Mouse (Mus musculus): Measurements from ENCODE around the gene Olfr214. TPM values are rescaled to one million over a fixed set of nuclear protein-coding genes. Genes with fewer than 3 reads are reported as not detected.
"Not testable (repeated sequence)": the region's sequence is repeated elsewhere in the genome, so short reads cannot be mapped to it uniquely, and the experiment has no call there.

The Olfr214 gene
- not detected in 2 replicates for polyA plus RNA-seq (2012; rRNA removed)

GRCm38 (mm10) chr6:116553935-116554334 is at the start of gene Olfr214:
Olfr214 (plus strand) TSS chr6:116554235.
- DNase-seq (ENCODE audit: low read depth): no peak

- DNase-seq (ENCODE audit: low read depth): not testable (repeated sequence)
Measured at GRCm38 (mm10) chr6:116506302-116507003, 47.6 kb upstream of the Olfr214 start, which contains the start of gene Olfr212. Olfr212 (plus strand) TSS chr6:116506516.

GRCm38 (mm10) chr6:116514832-116515231 is 39.2 kb upstream of the Olfr214 start:
- DNase-seq (ENCODE audit: low read depth): no peak

GRCm38 (mm10) chr6:116538156-116538555 is 15.9 kb upstream of the Olfr214 start, which contains the start of gene Olfr213:
Olfr213 (plus strand) TSS chr6:116538456.
- no peak for DNase-seq (ENCODE audit: low read depth)

- DNase-seq (ENCODE audit: low read depth): no peak
Measured at GRCm38 (mm10) chr6:116542500-116542899, 11.5 kb upstream of the Olfr214 start.

GRCm38 (mm10) chr6:116550841-116551240 is 3.2 kb upstream of the Olfr214 start, which contains the start of gene Gm5580:
Gm5580 (plus strand) TSS chr6:116551141.
- not testable (repeated sequence) for DNase-seq (ENCODE audit: low read depth)

- DNase-seq (ENCODE audit: low read depth): no peak
Measured at GRCm38 (mm10) chr6:116554952-116555351, 917 bp downstream of the Olfr214 start.

- peak; percentile 6 for DNase-seq (ENCODE audit: low read depth)
Measured at GRCm38 (mm10) chr6:116569834-116570233, 15.8 kb downstream of the Olfr214 start.

GRCm38 (mm10) chr6:116584095-116584494 is 30.1 kb downstream of the Olfr214 start, which contains the start of gene Olfr215:
Olfr215 (minus strand) TSS chr6:116584195.
- DNase-seq (ENCODE audit: low read depth): no peak

- DNase-seq (ENCODE audit: low read depth): not testable (repeated sequence)
Measured at GRCm38 (mm10) chr6:116600969-116601368, 46.9 kb downstream of the Olfr214 start.

- DNase-seq (ENCODE audit: low read depth): no peak
Measured at GRCm38 (mm10) chr6:116607230-116607629, 53.2 kb downstream of the Olfr214 start.

Other genes starting within 250 kb of the Olfr214 start
- gene March8, start 216.2 kb upstream of the Olfr214 start, polyA plus RNA-seq (2012; rRNA removed): 121 and 122 TPM in 2 replicates
- 14.0 and 15.1 TPM in 2 replicates for gene Alox5, start 93.1 kb upstream of the Olfr214 start, polyA plus RNA-seq (2012; rRNA removed)
- gene Olfr211, start 65.1 kb upstream of the Olfr214 start, polyA plus RNA-seq (2012; rRNA removed): not detected in 2 replicates
- gene Olfr212, start 47.7 kb upstream of the Olfr214 start, polyA plus RNA-seq (2012; rRNA removed): 0.09 TPM in 1 of 2 replicates, not detected in the other
- not detected in 2 replicates for gene Olfr213, start 15.8 kb upstream of the Olfr214 start, polyA plus RNA-seq (2012; rRNA removed)
- 0.09 and 0.14 TPM in 2 replicates for gene Gm5580, start 3.1 kb upstream of the Olfr214 start, polyA plus RNA-seq (2012; rRNA removed)
- gene Olfr215, start 30.0 kb downstream of the Olfr214 start, polyA plus RNA-seq (2012; rRNA removed): not detected in 2 replicates
- 10.0 and 11.2 TPM in 2 replicates for gene Zfp422, start 74.8 kb downstream of the Olfr214 start, polyA plus RNA-seq (2012; rRNA removed)
- gene Depp1, start 96.4 kb downstream of the Olfr214 start, polyA plus RNA-seq (2012; rRNA removed): 25.2 and 35.2 TPM in 2 replicates
- gene Rassf4, start 119.7 kb downstream of the Olfr214 start, polyA plus RNA-seq (2012; rRNA removed): 13.9 and 14.6 TPM in 2 replicates
- 0.01 and 0.03 TPM in 2 replicates for gene Tmem72, start 162.7 kb downstream of the Olfr214 start, polyA plus RNA-seq (2012; rRNA removed)